Mouse (Mus musculus) limb, embryonic 14.5 days (tissue): Measurements from ENCODE around the gene Gm21988. TPM values are rescaled to one million over a fixed set of nuclear protein-coding genes. Genes with fewer than 3 reads are reported as not detected.

ENCODE experiments used
- ATAC-seq: fragments of 200-750 bp; cut with Nextera tagmentation; 2 replicates; pipeline ENCODE4 v1.8.0; 2017; ENCODE audit warnings: low read depth, moderate number of reproducible peaks, moderate TSS enrichment; ENCODE audit not compliant: low FRiP score
- DNase-seq: peaks from one replicate; pipeline ENCODE4 v3.0.0-alpha.2; 2015; ENCODE audit warnings: low spot score
- H3K27ac ChIP-seq: fragments of 300-500 bp; sonication (generic); replicated peaks from 2 replicates; pipeline ENCODE4 v1.5.1; 2014; ENCODE audit warnings: low read depth, mild to moderate bottlenecking, low read length, moderate library complexity, mixed read lengths
- H3K27me3 ChIP-seq: fragments of 300-500 bp; sonication (generic); 2 replicates; pipeline ENCODE4 v1.6.1; 2014; ENCODE audit warnings: low read length, mixed read lengths; ENCODE audit not compliant: control insufficient read depth, insufficient read depth
- H3K36me3 ChIP-seq: fragments of 300-500 bp; sonication (generic); 2 replicates; pipeline ENCODE4 v1.6.1; 2014; ENCODE audit warnings: mild to moderate bottlenecking, low read length, moderate library complexity, mixed read lengths; ENCODE audit not compliant: control insufficient read depth, insufficient read depth
- H3K4me1 ChIP-seq: fragments of 300-500 bp; sonication (generic); 2 replicates; pipeline ENCODE4 v1.6.1; 2014; ENCODE audit warnings: antibody characterized with exemption, low read length, mixed read lengths; ENCODE audit not compliant: control insufficient read depth, insufficient read depth
- H3K4me2 ChIP-seq: fragments of 300-500 bp; sonication (generic); replicated peaks from 2 replicates; pipeline ENCODE4 v1.6.1; 2014; ENCODE audit warnings: low read depth, mild to moderate bottlenecking, low read length, moderate library complexity; ENCODE audit not compliant: severe bottlenecking
- H3K4me3 ChIP-seq: fragments of 300-500 bp; sonication (generic); replicated peaks from 2 replicates; pipeline ENCODE4 v1.5.1; 2014; ENCODE audit warnings: low read length
- H3K9ac ChIP-seq: fragments of 300-500 bp; sonication (generic); 2 replicates; pipeline ENCODE4 v1.6.1; 2014; ENCODE audit warnings: mild to moderate bottlenecking, low read depth, low read length, moderate library complexity; ENCODE audit not compliant: severe bottlenecking
- H3K9me3 ChIP-seq: fragments of 300-500 bp; sonication (generic); 2 replicates; pipeline ENCODE4 v1.6.1; 2016; ENCODE audit warnings: low read length; ENCODE audit not compliant: control insufficient read depth
- POLR2A ChIP-seq: fragments of 200-500 bp; IDR thresholded peaks from 2 replicates; pipeline ENCODE4 v1.8.0; 2012; ENCODE audit warnings: inconsistent platforms, mild to moderate bottlenecking, moderate library complexity, borderline replicate concordance; ENCODE audit not compliant: insufficient read depth, insufficient read length; ENCODE audit errors: extremely low read depth
- WGBS: fragments of 180-500 bp; shearing (Covaris S2); extraction: QIAGEN DNeasy Blood & Tissue Kit; methylation state at CpG from one replicate; pipeline ENCODE4 v1.1.7; 2014; 5-methylcytosine and 5-hydroxymethylcytosine counted together
- polyA plus RNA-seq, 2 experiments: library from polyadenylated mRNA; depleted of rRNA in 1 of 2; stranded (reverse) in 1 of 2; unstranded in 1 of 2; fragments of >200 nt; fragmentation: Nextera tagmentation in 1 of 2; extraction: Ambion mirVana in 1 of 2; gene quantifications; 2 replicates each; pipeline versions ENCODE4 v1.2.1 to v1.2.3; 2012 to 2014

Gm21988 gene
- polyA plus RNA-seq, 2 experiments: 12.9 to 15.1 TPM

- 70% methylated on average over 3 of the region's 3 CpGs for WGBS
- Histone ChIP-seq H3K4me2 (no peak overlapping the region), H3K9me3 (no peaks in the 10 kb centered on the region), H3K4me3 (no peak overlapping the region), H3K9ac (no peak overlapping the region), H3K36me3 (peaks cover 6% of the 10 kb centered on the region), H3K4me1 (peaks cover 24% of the 10 kb centered on the region), H3K27me3 (peaks cover 39% of the 10 kb centered on the region), H3K27ac (no peak overlapping the region)
- TF ChIP-seq POLR2A: no peak
- no peak for ATAC-seq
- DNase-seq: no peak
These were observed 23.5 kb downstream of the Gm21988 start for GRCm38 (mm10) chr11:70216103-70216502.

GRCm38 (mm10) chr11:70215301-70215700 lies 24.3 kb downstream of the Gm21988 start:
- DNase-seq: no peak
- Histone ChIP-seq H3K36me3 (peaks cover 6% of the 10 kb centered on the region), H3K4me1 (peaks cover 21% of the 10 kb centered on the region), H3K4me2 (peak overlapping the region; percentile 56; the same call in 1 of the 2 replicates), H3K4me3 (peak overlapping the region; percentile 33; the same call in 1 of the 2 replicates), H3K9me3 (no peaks in the 10 kb centered on the region), H3K27ac (no peak overlapping the region), H3K9ac (no peak overlapping the region), H3K27me3 (peaks cover 39% of the 10 kb centered on the region)
- no peak for ATAC-seq
- TF ChIP-seq POLR2A: no peak
- WGBS: 15% methylated on average over 22 of the region's 22 CpGs

GRCm38 (mm10) chr11:70214856-70215209 lies 24.8 kb downstream of the Gm21988 start:
- H3K4me1 ChIP-seq: peaks cover 16% of the 10 kb centered on the region
- H3K36me3 ChIP-seq: peaks cover 6% of the 10 kb centered on the region
- 6% methylated on average over 13 of the region's 18 CpGs for WGBS
- DNase-seq: no peak
- H3K9me3 ChIP-seq: no peaks in the 10 kb centered on the region
- TF ChIP-seq POLR2A: no peak
- no peak overlapping the region for H3K27ac ChIP-seq
- no peak overlapping the region for H3K9ac ChIP-seq
- H3K27me3 ChIP-seq: peaks cover 39% of the 10 kb centered on the region
- H3K4me2 ChIP-seq: peak overlapping the region; percentile 56
- H3K4me3 ChIP-seq: peak overlapping the region; percentile 33
- ATAC-seq: 0 out of 2 replicates have a peak, but pooled peaks have one; percentile 25

GRCm38 (mm10) chr11:70214191-70214855 lies 25.3 kb downstream of the Gm21988 start:
- DNase-seq (no peak), ATAC-seq (no peak)
- under 1% methylated on average over 40 of the region's 46 CpGs for WGBS
- Histone ChIP-seq H3K4me1 (peaks cover 12% of the 10 kb centered on the region), H3K36me3 (peaks cover 6% of the 10 kb centered on the region), H3K9ac (peak overlapping the region; percentile 48), H3K27ac (no peak overlapping the region), H3K9me3 (no peaks in the 10 kb centered on the region), H3K4me2 (peak overlapping the region; percentile 56), H3K27me3 (peaks cover 39% of the 10 kb centered on the region), H3K4me3 (peak overlapping the region; percentile 33)
- no peak for TF ChIP-seq POLR2A

GRCm38 (mm10) chr11:70213736-70214135 lies 25.9 kb downstream of the Gm21988 start:
- ATAC-seq: no peak
- Histone ChIP-seq H3K4me1 (peaks cover 12% of the 10 kb centered on the region), H3K27ac (no peak overlapping the region), H3K36me3 (peaks cover 6% of the 10 kb centered on the region), H3K4me2 (peak overlapping the region; percentile 56), H3K4me3 (peak overlapping the region; percentile 33), H3K27me3 (peaks cover 39% of the 10 kb centered on the region), H3K9me3 (no peaks in the 10 kb centered on the region), H3K9ac (peak overlapping the region; percentile 48)
- DNase-seq: no peak
- TF ChIP-seq POLR2A: no peak
- WGBS: 5% methylated on average over 23 of the region's 26 CpGs

- no peak overlapping the region for H3K9ac ChIP-seq
- no peak overlapping the region for H3K4me2 ChIP-seq
- no peak overlapping the region for H3K27ac ChIP-seq
- peaks cover 12% of the 10 kb centered on the region for H3K4me1 ChIP-seq
- TF ChIP-seq POLR2A: no peak
- ATAC-seq (peak; percentile 35; the same call in 1 of the 2 replicates), DNase-seq (peak; percentile 75)
- peaks cover 6% of the 10 kb centered on the region for H3K36me3 ChIP-seq
- peaks cover 39% of the 10 kb centered on the region for H3K27me3 ChIP-seq
- WGBS: 10% methylated on average over 9 of the region's 9 CpGs
- no peak overlapping the region for H3K4me3 ChIP-seq
- H3K9me3 ChIP-seq: no peaks in the 10 kb centered on the region
These were observed 26.7 kb downstream of the Gm21988 start for GRCm38 (mm10) chr11:70212896-70213295.
